Mouse (Mus musculus): ENCODE measurements around the gene Dgki. TPM values are rescaled to one million over a fixed set of nuclear protein-coding genes. Genes with fewer than 3 reads are reported as not detected.
"Not testable (repeated sequence)": the region's sequence is repeated elsewhere in the genome, so short reads cannot be mapped to it uniquely, and the experiment has no call there.

Dgki gene
- total RNA-seq, 2 experiments from 2014 or later = 0.13 to 0.15 TPM

- no peak for DNase-seq
Measured at GRCm38 (mm10) chr6:37147431-37148022, 152.5 kb downstream of the Dgki start.

- DNase-seq = no peak
Measured at GRCm38 (mm10) chr6:37143867-37144163, 156.2 kb downstream of the Dgki start.

GRCm38 (mm10) chr6:37142991-37143866 is 156.8 kb downstream of the Dgki start:
- no peak for DNase-seq

- DNase-seq = no peak
Measured at GRCm38 (mm10) chr6:37138816-37139215, 161.2 kb downstream of the Dgki start.

- no peak for DNase-seq
Measured at GRCm38 (mm10) chr6:37131257-37131656, 168.7 kb downstream of the Dgki start.

- DNase-seq = no peak
Measured at GRCm38 (mm10) chr6:37120417-37121154, 179.4 kb downstream of the Dgki start.

GRCm38 (mm10) chr6:37119205-37119604 is 180.8 kb downstream of the Dgki start:
- no peak for DNase-seq

- DNase-seq = no peak
Measured at GRCm38 (mm10) chr6:37113048-37113447, 186.9 kb downstream of the Dgki start.

DNA sequence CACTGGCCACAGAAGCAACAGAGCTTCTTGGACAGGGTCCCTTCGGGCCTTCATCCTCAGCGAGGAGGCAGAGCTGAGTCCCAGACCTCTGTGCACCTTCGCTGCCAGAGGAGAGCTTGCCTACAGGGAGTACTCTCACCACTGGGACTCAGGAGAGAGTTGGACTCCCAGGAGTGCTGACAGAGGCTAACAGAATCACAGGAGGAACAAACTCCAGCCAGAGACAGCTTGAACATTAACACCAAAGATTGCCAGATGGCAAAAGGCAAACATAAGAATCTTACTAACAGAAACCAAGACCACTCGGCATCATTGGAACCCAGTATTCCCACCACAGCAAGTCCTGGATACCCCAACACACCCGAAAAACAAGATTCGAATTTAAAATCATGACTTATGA is 193.7 kb downstream of the Dgki start:
- not testable (repeated sequence) for DNase-seq

DNA sequence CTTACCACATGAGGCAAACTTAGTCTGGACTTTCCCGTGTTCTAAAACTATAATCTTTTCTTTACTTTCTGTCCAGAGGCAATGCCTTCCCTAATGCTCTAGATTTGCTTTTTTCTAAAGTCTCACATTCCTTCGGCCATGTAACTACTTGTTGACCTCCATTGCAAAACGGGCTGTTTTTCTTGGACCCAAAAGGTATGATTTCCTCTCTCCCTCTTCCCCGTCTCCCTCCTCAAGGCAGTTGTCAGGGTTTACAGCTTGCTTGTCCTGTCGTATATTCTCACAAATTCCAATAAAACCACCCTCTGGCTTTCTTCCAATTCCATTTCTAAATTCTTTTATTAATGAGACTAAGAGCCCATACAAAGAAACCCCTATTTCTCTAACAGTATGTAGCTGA is 199.6 kb downstream of the Dgki start:
- DNase-seq = no peak

DNA sequence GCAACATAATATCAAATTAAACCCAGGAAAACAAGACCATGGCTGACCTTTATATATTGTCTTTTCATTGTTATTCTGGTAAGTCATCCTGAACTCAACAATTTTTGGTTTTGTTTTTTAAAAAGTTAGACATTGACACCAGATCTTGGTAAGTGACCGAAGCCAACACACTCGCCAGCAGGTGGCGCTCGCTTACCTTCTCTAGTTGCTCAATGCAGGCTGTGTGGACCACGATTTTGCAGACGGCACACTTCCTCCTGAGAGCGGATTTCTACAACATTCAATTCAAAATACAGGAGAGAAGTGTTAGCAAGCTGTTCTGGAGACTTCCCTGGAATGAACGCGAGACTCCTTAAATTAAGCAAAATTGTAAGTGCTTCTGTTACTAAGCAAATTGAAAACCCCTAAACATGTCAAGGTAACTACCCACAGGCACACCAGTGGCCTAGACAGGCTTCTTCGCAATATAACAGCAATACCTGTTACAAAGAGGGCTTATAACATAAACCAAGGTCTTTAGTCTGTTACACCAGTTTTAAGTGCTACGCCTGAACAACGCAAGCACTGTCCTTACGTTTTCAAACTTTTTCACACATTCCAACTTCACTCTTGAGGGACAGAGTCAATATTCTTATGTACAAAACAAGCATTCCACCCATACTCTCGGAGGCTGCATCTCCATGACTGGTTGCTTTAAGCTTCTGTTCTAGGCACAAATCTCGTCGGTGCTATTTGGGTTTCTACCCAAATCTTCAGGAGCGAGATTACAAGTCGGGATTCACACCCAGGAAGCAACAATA is 202.4 kb downstream of the Dgki start:
- peak; percentile 39 for DNase-seq

DNA sequence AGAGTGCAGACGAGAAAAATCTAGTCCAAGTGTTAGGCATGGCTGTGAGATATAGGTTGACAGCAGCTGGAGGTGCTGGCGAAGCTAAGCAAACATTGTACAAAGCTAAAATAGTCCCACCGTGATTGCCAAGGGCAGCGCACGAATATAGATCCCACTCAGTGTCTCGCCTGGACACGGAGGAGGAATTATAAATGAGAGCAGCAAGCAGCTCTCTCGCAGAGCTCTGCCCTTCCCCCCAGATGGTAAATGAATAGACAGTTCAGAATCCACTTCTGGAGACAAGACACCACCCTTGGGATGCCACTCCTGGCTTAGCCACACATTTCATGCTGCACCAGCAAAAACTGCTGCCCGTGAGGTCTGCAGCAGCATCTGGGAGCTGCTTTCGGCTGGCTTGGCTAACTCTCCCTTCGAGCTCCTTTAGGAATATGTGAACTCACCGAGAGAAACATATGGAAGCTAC is 203.1 kb downstream of the Dgki start:
- DNase-seq = no peak

DNA sequence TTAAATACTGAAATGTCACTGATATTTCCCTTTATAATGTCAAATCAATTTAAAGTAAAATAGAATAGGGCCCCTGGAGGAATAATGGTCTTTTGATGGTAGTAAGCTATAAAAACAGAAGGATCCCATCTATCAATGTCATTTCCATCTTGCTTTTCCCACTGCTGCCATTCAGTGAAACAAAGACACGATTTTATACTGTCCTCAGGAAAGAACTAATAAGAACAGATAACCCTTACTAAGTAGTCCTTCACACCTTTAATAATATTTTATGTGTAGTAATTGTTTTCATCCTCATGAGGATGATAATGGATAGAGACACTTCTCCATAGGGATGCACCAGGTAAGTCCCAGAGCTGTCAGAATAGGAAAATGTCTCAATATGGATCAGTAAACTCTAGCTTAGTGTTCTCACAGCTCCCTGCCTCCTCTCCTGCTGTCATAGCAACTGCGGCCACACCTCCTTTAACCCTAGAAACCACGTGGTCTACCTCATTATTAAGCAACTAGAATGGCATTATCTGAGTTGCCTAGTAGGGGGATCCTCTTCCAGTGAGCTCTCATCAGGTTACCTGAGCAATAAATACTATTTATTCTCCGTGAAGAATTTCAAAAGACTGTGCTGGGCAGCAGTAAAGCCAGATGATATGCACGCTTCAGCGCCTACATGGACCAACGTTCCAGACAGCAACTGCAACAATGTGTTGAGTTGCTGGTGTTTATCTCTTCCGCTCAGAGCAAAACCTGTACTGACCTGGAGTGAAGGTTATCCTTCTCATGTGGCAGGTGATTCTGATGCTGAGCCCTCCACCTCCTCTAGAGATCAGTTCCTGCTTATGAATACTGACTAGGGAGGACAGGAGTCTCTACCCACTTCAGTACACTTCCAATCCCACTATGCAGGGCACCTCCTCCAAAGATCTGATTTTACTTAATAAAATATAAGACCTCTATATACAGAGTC is 210.6 kb downstream of the Dgki start:
- no peak for DNase-seq

GRCm38 (mm10) chr6:37082990-37083389 is 217.0 kb downstream of the Dgki start:
- no peak for DNase-seq

- DNase-seq = peak; percentile 34
Measured at GRCm38 (mm10) chr6:37072401-37073016, 227.5 kb downstream of the Dgki start.

- DNase-seq = no peak
Measured at GRCm38 (mm10) chr6:37069836-37070600, 230.0 kb downstream of the Dgki start.

- no peak for DNase-seq
Measured at GRCm38 (mm10) chr6:37068737-37069136, 231.2 kb downstream of the Dgki start.

- no peak for DNase-seq
Measured at GRCm38 (mm10) chr6:37067357-37067756, 232.6 kb downstream of the Dgki start.

- no peak for DNase-seq
Measured at GRCm38 (mm10) chr6:37064214-37064830, 235.7 kb downstream of the Dgki start.

All from gastrocnemius, postnatal 25 days (tissue).